Mouse (Mus musculus) brown adipose tissue, adult 24 weeks (tissue): ENCODE results near the gene Klk1b4. TPM values are rescaled to one million over a fixed set of nuclear protein-coding genes. Genes with fewer than 3 reads are reported as not detected.
"Not testable (repeated sequence)": the region's sequence is repeated elsewhere in the genome, so short reads cannot be mapped to it uniquely, and the experiment has no call there.

ENCODE experiments used
- H3K27ac ChIP-seq: fragments of 200-500 bp; replicated peaks from 2 replicates; pipeline ENCODE4 v1.5.1; 2012; ENCODE audit warnings: low read depth, mild to moderate bottlenecking, low read length
- H3K4me1 ChIP-seq: fragments of 200-500 bp; 2 replicates; pipeline ENCODE4 v1.6.1; 2012; ENCODE audit warnings: low read length, mixed read lengths; ENCODE audit not compliant: control insufficient read depth, insufficient read depth, insufficient read length
- H3K4me3 ChIP-seq: fragments of 200-500 bp; 2 replicates; pipeline ENCODE4 v1.5.1; 2012; ENCODE audit warnings: low read depth, mild to moderate bottlenecking, low read length, moderate library complexity; ENCODE audit not compliant: insufficient read depth
- polyA plus RNA-seq: library from polyadenylated mRNA; stranded (reverse); fragments of >200 nt; gene quantifications from 2 replicates; pipeline ENCODE4 v1.2.4, GENCODE M21; 2012; ENCODE audit not compliant: missing spikeins, insufficient read depth, insufficient read length

Gene Klk1b4
- polyA plus RNA-seq, 1 experiment, result not detected

DNA sequence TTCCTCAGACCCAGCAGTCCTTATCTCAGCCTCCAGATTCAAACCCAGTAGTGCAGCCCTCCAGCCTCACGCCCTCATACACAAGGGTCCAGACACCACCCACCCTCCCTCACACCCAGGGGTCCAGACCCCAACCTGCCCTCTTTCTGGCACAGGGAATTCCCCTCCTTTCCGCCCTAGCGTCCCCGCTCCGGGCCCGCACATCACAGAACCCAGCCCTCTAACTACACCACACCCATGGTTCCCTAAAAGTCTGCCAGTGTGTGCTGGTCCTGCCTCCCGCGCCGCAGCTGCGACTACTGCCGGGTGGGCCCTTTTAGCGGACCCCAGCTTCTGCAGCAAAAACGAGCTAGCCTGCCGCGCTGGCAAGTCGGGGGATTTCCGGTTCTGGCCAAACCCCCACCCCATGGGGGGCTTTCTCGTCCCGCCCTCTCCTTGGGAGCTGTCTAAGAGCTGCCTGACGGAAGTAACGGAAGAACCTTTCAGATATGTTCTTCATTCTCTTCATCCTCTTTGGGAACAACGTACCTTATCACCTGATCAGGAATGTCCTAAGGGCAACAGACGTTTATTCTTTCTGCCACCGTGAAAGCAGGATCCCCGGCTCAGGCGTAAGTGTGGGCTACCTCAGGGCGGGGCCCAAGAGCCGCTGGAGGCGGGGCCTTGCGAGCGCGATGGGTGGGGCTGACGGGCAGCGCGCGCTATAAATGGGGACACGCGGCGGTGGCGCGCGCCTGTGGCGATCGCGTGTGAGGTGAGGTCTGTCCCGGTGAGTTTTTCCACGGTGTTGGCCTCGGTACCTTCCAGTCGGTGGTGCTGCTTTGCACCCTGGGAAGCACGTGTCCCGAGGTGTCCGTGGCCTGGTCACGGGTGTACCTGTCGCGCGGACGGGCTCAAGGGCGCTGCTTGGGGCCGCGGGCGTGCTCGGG lies 39.1 kb downstream of the Klk1b4 start, which contains the start of the genes 1700028J19Rik and 2410002F23Rik:
Gene 1700028J19Rik (minus strand): TSS at position 641 of the 929 bp plus-strand sequence.
Gene 2410002F23Rik (plus strand): TSS at position 668 of the 929 bp plus-strand sequence.
- peak within 1 kb of the TSS; percentile 88 for H3K4me3 ChIP-seq
- peak within 1 kb of the TSS; percentile 93 for H3K27ac ChIP-seq
- H3K4me1 ChIP-seq, result no peaks in the 10 kb centered on the region

- Histone ChIP-seq H3K4me3 (peak overlapping the region; percentile 88), H3K4me1 (no peaks in the 10 kb centered on the region), H3K27ac (peak overlapping the region; percentile 39)
These were observed 39.8 kb downstream of the Klk1b4 start for GRCm38 (mm10) chr7:44246984-44247470.

DNA sequence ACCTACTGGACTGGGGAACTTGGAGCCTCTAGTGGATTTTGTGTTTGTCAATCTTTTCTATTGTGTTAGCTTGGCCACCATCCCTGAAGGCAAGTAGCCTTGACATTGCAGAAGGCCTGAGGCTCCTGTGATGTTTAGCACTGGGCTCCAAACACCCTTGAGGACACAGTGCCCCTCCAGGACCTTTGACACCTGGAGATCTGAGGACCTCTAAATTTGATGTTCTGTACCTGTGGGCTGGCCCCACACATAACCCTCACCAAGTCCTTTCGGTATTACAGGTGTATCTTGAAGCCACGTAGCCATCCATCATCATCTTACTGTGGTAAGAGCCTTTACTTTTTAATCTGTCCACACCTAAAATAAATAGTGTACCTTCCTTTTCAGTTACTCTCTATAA lies 40.7 kb downstream of the Klk1b4 start:
- no peaks in the 10 kb centered on the region for H3K4me1 ChIP-seq
- H3K4me3 ChIP-seq, result peak overlapping the region; percentile 20; the same call in 1 of the 2 replicates
- no peak overlapping the region for H3K27ac ChIP-seq

GRCm38 (mm10) chr7:44249248-44249647 lies 42.0 kb downstream of the Klk1b4 start:
- H3K4me3 ChIP-seq, result no peak overlapping the region
- no peak overlapping the region for H3K27ac ChIP-seq
- H3K4me1 ChIP-seq, result no peaks in the 10 kb centered on the region

- not testable (repeated sequence) for H3K4me1 ChIP-seq, H3K4me3 ChIP-seq, H3K27ac ChIP-seq
These were observed 43.6 kb downstream of the Klk1b4 start for GRCm38 (mm10) chr7:44250732-44251275.

DNA sequence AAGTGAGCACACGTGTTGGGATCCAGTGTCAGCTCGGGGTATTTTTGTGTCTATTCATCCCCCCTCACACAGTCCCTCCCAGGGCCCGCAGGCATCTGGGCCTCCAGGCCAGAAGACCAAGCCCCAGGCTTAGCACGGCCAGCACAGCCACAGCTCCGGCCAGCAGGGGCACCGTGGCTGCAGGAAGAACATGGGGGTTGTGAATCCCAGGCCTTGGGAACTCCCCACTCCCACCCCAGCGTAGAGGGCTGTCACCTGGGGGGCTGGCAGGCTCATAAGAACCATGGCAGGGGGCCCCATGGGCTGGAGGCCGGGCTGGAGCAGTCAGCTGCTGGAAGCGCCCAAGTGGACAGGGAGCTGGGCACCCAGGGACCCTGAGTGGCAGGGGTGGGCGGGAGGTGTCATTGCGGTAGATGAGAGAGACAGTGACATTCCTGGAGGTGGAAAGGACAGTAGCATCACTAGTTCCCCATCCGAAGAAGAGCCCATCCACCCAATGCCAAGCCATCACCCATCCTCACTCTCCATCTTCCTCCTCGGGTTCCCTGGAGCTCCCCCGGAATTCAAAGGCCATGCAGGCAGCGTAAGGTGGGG lies 45.9 kb downstream of the Klk1b4 start:
- H3K4me1 ChIP-seq, result no peaks in the 10 kb centered on the region
- H3K4me3 ChIP-seq, result no peak overlapping the region
- H3K27ac ChIP-seq, result no peak overlapping the region

DNA sequence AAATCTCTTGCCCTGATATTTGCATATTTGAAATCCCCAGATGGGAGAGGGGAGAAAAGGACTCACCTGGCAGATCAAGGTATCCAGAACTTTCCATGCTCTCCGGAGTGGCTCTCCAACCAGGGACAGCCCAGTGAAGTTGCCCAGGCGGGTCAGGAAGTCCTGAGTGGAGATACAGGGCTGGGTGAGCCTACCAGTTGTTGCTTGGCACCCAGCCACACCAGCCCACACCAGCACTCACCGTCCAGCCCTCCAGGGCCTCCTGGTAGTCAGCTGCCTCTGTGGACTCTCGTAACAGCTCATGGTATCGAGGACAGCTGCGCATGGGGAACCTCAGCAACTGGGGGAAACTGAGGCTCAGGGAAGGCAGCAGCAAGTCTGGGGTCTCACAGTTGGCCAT lies 47.7 kb downstream of the Klk1b4 start:
- Histone ChIP-seq H3K27ac (no peak overlapping the region), H3K4me1 (no peaks in the 10 kb centered on the region), H3K4me3 (no peak overlapping the region)

DNA sequence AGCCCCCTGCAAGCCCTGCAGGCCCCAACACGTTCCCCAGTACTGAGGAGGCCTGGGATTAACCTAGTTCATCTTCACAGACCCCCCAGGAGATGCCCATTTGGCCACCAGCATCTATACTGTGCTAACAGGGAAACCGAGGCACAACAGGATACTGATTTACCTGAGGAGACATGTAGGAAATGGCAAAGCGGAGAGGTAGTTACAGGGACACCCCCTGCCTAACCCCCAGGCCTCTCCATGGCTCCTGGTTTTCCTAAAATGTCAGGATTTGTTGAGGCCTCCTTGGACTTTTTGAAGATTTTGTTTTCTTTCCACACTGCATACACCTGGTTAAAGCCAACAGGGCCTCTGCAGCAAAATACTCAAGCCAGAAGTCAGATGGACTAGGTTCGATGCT lies 50.0 kb downstream of the Klk1b4 start, which contains the start of gene Acp4:
Gene Acp4 (minus strand): TSS at position 101 of the 400 bp plus-strand sequence.
- H3K4me3 ChIP-seq, result no peak within 1 kb of the TSS
- H3K4me1 ChIP-seq, result no peaks in the 10 kb centered on the region
- no peak within 1 kb of the TSS for H3K27ac ChIP-seq

GRCm38 (mm10) chr7:44260410-44260809 lies 53.2 kb downstream of the Klk1b4 start:
- Histone ChIP-seq H3K4me1 (no peaks in the 10 kb centered on the region), H3K4me3 (no peak overlapping the region), H3K27ac (no peak overlapping the region)

GRCm38 (mm10) chr7:44261147-44261546 lies 53.9 kb downstream of the Klk1b4 start, which contains the start of gene Gm15517:
TSS of gene Gm15517 (plus strand) at chr7:44261447.
- H3K4me3 ChIP-seq, result no peak within 1 kb of the TSS
- H3K27ac ChIP-seq, result no peak within 1 kb of the TSS
- H3K4me1 ChIP-seq, result no peaks in the 10 kb centered on the region

Other genes starting within 250 kb of the Klk1b4 start
- gene Klk1b1, start 240.7 kb upstream of the Klk1b4 start, polyA plus RNA-seq, result not detected in 2 replicates
- gene Klk1b9, start 231.4 kb upstream of the Klk1b4 start, polyA plus RNA-seq, result not detected in 2 replicates
- not detected in 2 replicates for gene Klk1b11, start 211.6 kb upstream of the Klk1b4 start, polyA plus RNA-seq
- not detected in 2 replicates for gene Klk1b26, start 195.3 kb upstream of the Klk1b4 start, polyA plus RNA-seq
- not detected in 2 replicates for gene Klk1b27, start 155.1 kb upstream of the Klk1b4 start, polyA plus RNA-seq
- not detected in 2 replicates for gene Klk1b21, start 105.1 kb upstream of the Klk1b4 start, polyA plus RNA-seq
- gene Klk1b22, start 94.8 kb upstream of the Klk1b4 start, polyA plus RNA-seq, result not detected in 2 replicates
- not detected in 2 replicates for gene Klk1b16, start 70.7 kb upstream of the Klk1b4 start, polyA plus RNA-seq
- gene Klk1b24, start 19.2 kb upstream of the Klk1b4 start, polyA plus RNA-seq, result not detected in 2 replicates
- gene Klk1b3, start 9.2 kb upstream of the Klk1b4 start, polyA plus RNA-seq, result not detected in 2 replicates
- not detected in 2 replicates for gene Klk1b5, start 8.5 kb downstream of the Klk1b4 start, polyA plus RNA-seq
- gene Klk1, start 17.9 kb downstream of the Klk1b4 start, polyA plus RNA-seq, result not detected in 2 replicates
- not detected in 2 replicates for gene Gm36864, start 28.7 kb downstream of the Klk1b4 start, polyA plus RNA-seq
- gene 1700028J19Rik, start 39.3 kb downstream of the Klk1b4 start, polyA plus RNA-seq, result not detected in 2 replicates
- gene 2410002F23Rik, start 39.3 kb downstream of the Klk1b4 start, polyA plus RNA-seq, result 5.5 and 5.7 TPM in 2 replicates
- not detected in 2 replicates for gene Acp4, start 49.9 kb downstream of the Klk1b4 start, polyA plus RNA-seq
- gene Gm15517, start 54.0 kb downstream of the Klk1b4 start, polyA plus RNA-seq, result not detected in 2 replicates
- 1.4 and 1.8 TPM in 2 replicates for gene Clec11a, start 99.5 kb downstream of the Klk1b4 start, polyA plus RNA-seq
- gene Shank1, start 102.8 kb downstream of the Klk1b4 start, polyA plus RNA-seq, result 0.59 and 1.0 TPM in 2 replicates
- gene Syt3, start 176.7 kb downstream of the Klk1b4 start, polyA plus RNA-seq, result 3.2 and 4.9 TPM in 2 replicates
- not detected in 2 replicates for gene 1700008O03Rik, start 178.4 kb downstream of the Klk1b4 start, polyA plus RNA-seq
- not detected in 2 replicates for gene Lrrc4b, start 221.6 kb downstream of the Klk1b4 start, polyA plus RNA-seq